Mouse (Mus musculus): Measurements from ENCODE around the gene Hp1bp3. TPM values are rescaled to one million over a fixed set of nuclear protein-coding genes. Genes with fewer than 3 reads are reported as not detected.
A peak's percentile ranks its signal among the peaks of the same experiment; 100 is the strongest.

Gene Hp1bp3
- polyA plus RNA-seq, 1 experiment, result 34.2 TPM

GRCm38 (mm10) chr4:138267869-138268268, 51.8 kb downstream of the Hp1bp3 start:
- Histone ChIP-seq H3K27ac (ENCODE audit: insufficient read depth, low read length) (no peak overlapping the region), H3K4me3 (ENCODE audit: extremely low read depth, insufficient read depth, insufficient read length) (no peak overlapping the region), H3K4me1 (ENCODE audit: control insufficient read depth, insufficient read depth, insufficient read length) (peaks cover under 1% of the 10 kb centered on the region; the same call in 1 of the 2 replicates), H3K27me3 (ENCODE audit: control insufficient read depth, insufficient read depth, low read length) (no peaks in the 10 kb centered on the region; the same call in 1 of the 2 replicates), H3K36me3 (ENCODE audit: control insufficient read depth, insufficient read depth, low read length) (no peaks in the 10 kb centered on the region)
- no peak for TF ChIP-seq POLR2A (IDR thresholded peaks at IDR 0.05; ENCODE audit: low read depth, low read length)
- WGBS, result 97% methylated on average over 10 of the region's 10 CpGs
- no peak for DNase-seq (ENCODE audit: low read depth in 1 of 2, low spot score in 2 of 2)

- TF ChIP-seq CTCF (IDR thresholded peaks at IDR 0.05; ENCODE audit: extremely low read depth, insufficient read depth, insufficient read length, insufficient replicate concordance), result no peak
- TF ChIP-seq POLR2A (IDR thresholded peaks at IDR 0.05; ENCODE audit: low read depth, low read length), result no peak
- H3K4me1 ChIP-seq (ENCODE audit: control insufficient read depth, insufficient read depth, insufficient read length), result no peaks in the 10 kb centered on the region
- H3K36me3 ChIP-seq (ENCODE audit: control insufficient read depth, insufficient read depth, low read length), result no peaks in the 10 kb centered on the region
- 81% methylated on average over 14 of the region's 14 CpGs for WGBS
- H3K27ac ChIP-seq (ENCODE audit: insufficient read depth, low read length), result no peak overlapping the region
- no peaks in the 10 kb centered on the region for H3K27me3 ChIP-seq (ENCODE audit: control insufficient read depth, insufficient read depth, low read length)
- no peak for DNase-seq (ENCODE audit: low read depth in 1 of 2, low spot score in 2 of 2)
- no peak overlapping the region for H3K4me3 ChIP-seq (ENCODE audit: extremely low read depth, insufficient read depth, insufficient read length)
Observed at GRCm38 (mm10) chr4:138272011-138272997, 56.2 kb downstream of the Hp1bp3 start.

- Histone ChIP-seq H3K27me3 (ENCODE audit: control insufficient read depth, insufficient read depth, low read length) (no peaks in the 10 kb centered on the region), H3K4me1 (ENCODE audit: control insufficient read depth, insufficient read depth, insufficient read length) (no peaks in the 10 kb centered on the region), H3K4me3 (ENCODE audit: extremely low read depth, insufficient read depth, insufficient read length) (no peak overlapping the region), H3K36me3 (ENCODE audit: control insufficient read depth, insufficient read depth, low read length) (no peaks in the 10 kb centered on the region), H3K27ac (ENCODE audit: insufficient read depth, low read length) (no peak overlapping the region)
- 89% methylated on average over 7 of the region's 7 CpGs for WGBS
- TF ChIP-seq CTCF (IDR thresholded peaks at IDR 0.05; ENCODE audit: extremely low read depth, insufficient read depth, insufficient read length, insufficient replicate concordance) (no peak), POLR2A (IDR thresholded peaks at IDR 0.05; ENCODE audit: low read depth, low read length) (no peak)
- no peak for DNase-seq (ENCODE audit: low read depth in 1 of 2, low spot score in 2 of 2)
Observed at GRCm38 (mm10) chr4:138278346-138278745, 62.2 kb downstream of the Hp1bp3 start.

DNA sequence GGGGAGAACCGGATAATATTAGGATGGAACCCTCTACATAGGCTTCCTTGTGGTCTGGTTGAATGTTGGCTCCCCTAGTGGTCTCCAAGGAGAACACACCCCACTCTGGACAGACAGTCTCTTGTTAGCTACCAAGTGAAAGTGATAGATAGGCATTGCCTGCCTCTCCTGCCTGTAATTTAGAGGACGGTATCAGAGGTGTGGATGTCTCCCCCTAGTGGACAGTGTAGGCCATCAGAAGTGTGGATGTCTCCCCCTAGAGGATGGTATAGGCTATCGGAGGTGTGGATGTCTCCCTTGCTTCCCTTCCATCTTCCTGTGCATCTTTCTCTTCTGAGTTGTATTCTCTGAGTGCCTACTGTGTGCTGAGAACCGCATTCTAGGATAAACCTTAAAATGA, 66.7 kb downstream of the Hp1bp3 start:
- Histone ChIP-seq H3K36me3 (ENCODE audit: control insufficient read depth, insufficient read depth, low read length) (no peaks in the 10 kb centered on the region), H3K27me3 (ENCODE audit: control insufficient read depth, insufficient read depth, low read length) (no peaks in the 10 kb centered on the region), H3K27ac (ENCODE audit: insufficient read depth, low read length) (no peak overlapping the region), H3K4me1 (ENCODE audit: control insufficient read depth, insufficient read depth, insufficient read length) (no peaks in the 10 kb centered on the region), H3K4me3 (ENCODE audit: extremely low read depth, insufficient read depth, insufficient read length) (no peak overlapping the region)
- DNase-seq (ENCODE audit: low read depth in 1 of 2, low spot score in 2 of 2), result peak; percentile 45 to 81
- TF ChIP-seq CTCF (IDR thresholded peaks at IDR 0.05; ENCODE audit: extremely low read depth, insufficient read depth, insufficient read length, insufficient replicate concordance), result peak; percentile 96; the same call in 1 of the 2 replicates
- TF ChIP-seq POLR2A (IDR thresholded peaks at IDR 0.05; ENCODE audit: low read depth, low read length), result no peak
- WGBS, result 20% methylated on average over 4 of the region's 4 CpGs

- DNase-seq (ENCODE audit: low read depth in 1 of 2, low spot score in 2 of 2), result no peak
Observed at GRCm38 (mm10) chr4:138286411-138286810, 70.3 kb downstream of the Hp1bp3 start.

GRCm38 (mm10) chr4:138288691-138289090, 72.6 kb downstream of the Hp1bp3 start:
- Histone ChIP-seq H3K4me3 (ENCODE audit: extremely low read depth, insufficient read depth, insufficient read length) (no peak overlapping the region), H3K27me3 (ENCODE audit: control insufficient read depth, insufficient read depth, low read length) (no peaks in the 10 kb centered on the region), H3K4me1 (ENCODE audit: control insufficient read depth, insufficient read depth, insufficient read length) (peaks cover 6% of the 10 kb centered on the region; the same call in 1 of the 2 replicates), H3K27ac (ENCODE audit: insufficient read depth, low read length) (no peak overlapping the region), H3K36me3 (ENCODE audit: control insufficient read depth, insufficient read depth, low read length) (no peaks in the 10 kb centered on the region)
- 80% methylated on average over 7 of the region's 7 CpGs for WGBS
- no peak for DNase-seq (ENCODE audit: low read depth in 1 of 2, low spot score in 2 of 2)
- TF ChIP-seq POLR2A (IDR thresholded peaks at IDR 0.05; ENCODE audit: low read depth, low read length) (no peak), CTCF (IDR thresholded peaks at IDR 0.05; ENCODE audit: extremely low read depth, insufficient read depth, insufficient read length, insufficient replicate concordance) (no peak)

More at GRCm38 (mm10) chr4:138286411-138286810, 70.3 kb downstream of the Hp1bp3 start:
- H3K4me1 ChIP-seq (ENCODE audit: control insufficient read depth, insufficient read depth, insufficient read length), result peaks cover 6% of the 10 kb centered on the region; the same call in 1 of the 2 replicates
- H3K27ac ChIP-seq (ENCODE audit: insufficient read depth, low read length), result no peak overlapping the region
- TF ChIP-seq POLR2A (IDR thresholded peaks at IDR 0.05; ENCODE audit: low read depth, low read length), result no peak
- H3K27me3 ChIP-seq (ENCODE audit: control insufficient read depth, insufficient read depth, low read length), result no peaks in the 10 kb centered on the region
- 69% methylated on average over 12 of the region's 12 CpGs for whole genome bisulfite sequencing
- H3K36me3 ChIP-seq (ENCODE audit: control insufficient read depth, insufficient read depth, low read length), result no peaks in the 10 kb centered on the region
- no peak overlapping the region for H3K4me3 ChIP-seq (ENCODE audit: extremely low read depth, insufficient read depth, insufficient read length)

DNA sequence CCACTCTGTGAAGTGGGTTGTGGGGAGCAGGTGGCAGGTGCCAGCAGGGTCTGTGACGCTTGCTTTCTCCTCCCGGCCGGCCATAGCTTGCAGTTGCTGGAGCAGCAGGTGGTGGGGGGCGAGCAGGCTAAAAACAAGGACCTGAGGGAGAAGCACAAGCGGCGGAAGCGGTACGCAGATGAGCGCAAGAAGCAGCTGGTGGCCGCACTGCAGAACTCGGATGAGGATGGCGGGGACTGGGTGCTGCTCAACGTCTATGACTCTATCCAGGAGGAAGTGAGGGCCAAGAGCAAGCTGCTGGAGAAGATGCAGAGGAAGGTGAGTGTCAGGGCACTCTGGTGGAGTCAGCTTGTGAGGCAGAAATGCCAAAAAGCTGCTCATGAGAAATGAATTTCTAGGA, 75.9 kb downstream of the Hp1bp3 start:
- H3K36me3 ChIP-seq (ENCODE audit: control insufficient read depth, insufficient read depth, low read length), result no peaks in the 10 kb centered on the region
- peaks cover 6% of the 10 kb centered on the region; the same call in 1 of the 2 replicates for H3K4me1 ChIP-seq (ENCODE audit: control insufficient read depth, insufficient read depth, insufficient read length)
- WGBS, result 92% methylated on average over 13 of the region's 13 CpGs
- H3K27me3 ChIP-seq (ENCODE audit: control insufficient read depth, insufficient read depth, low read length), result no peaks in the 10 kb centered on the region
- H3K4me3 ChIP-seq (ENCODE audit: extremely low read depth, insufficient read depth, insufficient read length), result no peak overlapping the region
- no peak for TF ChIP-seq CTCF (IDR thresholded peaks at IDR 0.05; ENCODE audit: extremely low read depth, insufficient read depth, insufficient read length, insufficient replicate concordance)
- no peak for TF ChIP-seq POLR2A (IDR thresholded peaks at IDR 0.05; ENCODE audit: low read depth, low read length)
- H3K27ac ChIP-seq (ENCODE audit: insufficient read depth, low read length), result no peak overlapping the region
- no peak for DNase-seq (ENCODE audit: low read depth in 1 of 2, low spot score in 2 of 2)

Measured in spleen, adult 2 months (tissue).